Mouse (Mus musculus) heart, postnatal 14 days (tissue): ENCODE measurements around the gene Atp2b4. TPM values are rescaled to one million over a fixed set of nuclear protein-coding genes. Genes with fewer than 3 reads are reported as not detected.
A peak's percentile ranks its signal among the peaks of the same experiment; 100 is the strongest.

Experiments used
- DNase-seq, 2 experiments: peaks; one replicate each; pipeline ENCODE4 v3.0.0; 2021 to 2022
- intact Hi-C: fragments of 180-260 bp; cut with DNase I; formaldehyde crosslinking; loops from one replicate; pipeline ENCODE4 v1.15.1; 2025
- long read RNA-seq, 2 experiments: library from polyadenylated mRNA; stranded (forward); transcript quantifications; one replicate each; pipeline ENCODE4 v2.0.0; 2021
- total RNA-seq, 2 experiments: library from RNA; stranded (reverse); gene quantifications; 2 replicates each; pipeline ENCODE4 v1.2.3; 2021

The Atp2b4 gene
- total RNA-seq: 10 to 100 TPM; 29.9 to 32.2 TPM
- long read RNA-seq, experiment 1, partial matches to known transcripts: 0 of 6 reads
- long read RNA-seq, experiment 1, other reads (novel, unspliced or antisense): 6 of 6 reads
- long read RNA-seq, experiment 2, partial matches to known transcripts: 0 of 4 reads
- long read RNA-seq, experiment 2, other reads (novel, unspliced or antisense): 4 of 4 reads

DNA sequence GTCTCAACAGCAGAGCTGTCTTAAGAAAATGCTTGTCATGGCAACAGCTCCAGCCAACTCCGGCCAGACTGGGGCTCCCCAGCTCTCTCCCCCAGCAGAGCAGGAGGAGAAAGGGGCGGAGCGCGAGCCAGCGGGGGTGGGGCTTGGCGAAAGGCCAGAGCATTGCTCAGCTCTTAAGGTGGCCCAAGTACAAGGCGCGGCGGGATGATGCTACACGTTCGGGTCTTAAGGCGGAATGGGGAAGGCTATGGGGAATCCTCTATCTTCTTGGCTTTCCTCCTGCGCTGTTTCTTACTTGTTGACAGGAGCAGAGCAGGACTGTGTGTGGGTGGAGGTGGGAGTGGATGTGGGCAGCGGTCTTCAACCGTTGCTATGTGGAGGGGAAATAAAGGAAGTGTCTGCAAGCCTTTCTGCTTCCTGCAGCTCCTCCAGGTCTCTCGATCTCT, at the start of gene Atp2b4:
TSS of gene Atp2b4 (minus strand) at position 94 of the 446 bp plus-strand sequence.
- intact Hi-C loops: loop anchor here (2.0 to 5.0 kb wide), 2 partner anchors 64 to 96 kb away; no protein-coding TSS in a partner anchor

DNA sequence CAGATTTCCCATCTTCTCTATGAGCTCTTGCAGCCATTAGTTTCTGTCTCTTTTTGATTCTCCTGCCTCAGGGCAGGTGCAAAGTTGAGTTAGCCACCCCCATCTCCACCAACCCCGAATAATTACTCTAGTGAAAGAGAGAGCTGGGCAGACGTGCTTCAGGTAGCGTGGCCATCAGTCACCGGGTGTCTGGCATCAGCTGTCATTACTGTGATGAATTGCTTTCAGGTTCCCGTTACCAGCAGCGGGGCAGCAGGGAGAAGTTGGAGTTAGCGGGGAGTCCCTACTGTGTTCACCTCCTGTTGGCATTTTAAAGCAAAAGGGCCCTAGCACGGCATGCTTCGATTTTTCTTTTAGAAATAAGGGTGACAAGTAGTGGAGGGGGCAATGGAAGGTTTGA, 43.9 kb upstream of the Atp2b4 start:
- intact Hi-C loops: no loop called here
- no peak for DNase-seq

More for the DNA sequence above, at the start of gene Atp2b4:
- peak; percentile 97 to 98 for DNase-seq

DNA sequence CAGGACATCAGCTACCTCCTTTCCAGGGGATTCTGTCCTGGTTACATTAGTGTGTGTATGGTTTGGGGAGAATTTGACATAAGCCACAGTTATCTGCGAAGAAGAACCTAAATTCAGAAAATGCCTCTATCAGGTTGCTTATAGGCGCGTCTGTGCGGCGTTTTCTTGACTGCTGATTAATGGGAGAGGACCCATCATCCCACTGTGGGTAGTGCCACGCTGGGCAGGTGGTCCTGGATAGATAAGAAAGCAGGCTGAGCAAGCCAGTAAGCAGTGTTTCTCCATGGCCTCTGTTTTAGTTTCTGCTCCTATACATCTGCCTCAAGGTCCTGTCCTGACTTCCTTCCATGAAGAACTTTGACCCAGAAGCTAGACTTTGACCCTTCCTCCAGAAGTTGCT, 43.1 kb upstream of the Atp2b4 start:
- DNase-seq: no peak
- intact Hi-C loops: no loop called here

DNA sequence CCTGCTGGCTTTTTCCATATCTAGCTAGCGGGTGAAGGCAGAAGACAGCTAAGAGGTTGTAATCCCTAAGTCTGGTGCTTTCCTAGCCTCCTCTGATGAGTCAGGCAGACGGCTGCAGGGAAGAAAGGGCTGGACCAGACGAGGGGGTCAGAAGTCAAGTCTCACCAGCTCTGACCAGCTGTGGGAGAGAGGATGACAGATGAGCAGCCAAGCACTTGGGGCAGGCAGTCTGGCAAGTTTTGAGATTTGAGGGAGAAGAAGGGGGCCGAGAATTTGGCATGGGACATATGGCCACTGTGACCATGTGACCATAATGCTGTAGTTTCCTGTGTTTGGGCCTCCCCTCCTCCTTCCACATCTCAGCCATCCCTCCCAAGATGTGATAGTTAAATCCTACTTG, 42.5 kb upstream of the Atp2b4 start:
- intact Hi-C loops: no loop called here
- no peak for DNase-seq

DNA sequence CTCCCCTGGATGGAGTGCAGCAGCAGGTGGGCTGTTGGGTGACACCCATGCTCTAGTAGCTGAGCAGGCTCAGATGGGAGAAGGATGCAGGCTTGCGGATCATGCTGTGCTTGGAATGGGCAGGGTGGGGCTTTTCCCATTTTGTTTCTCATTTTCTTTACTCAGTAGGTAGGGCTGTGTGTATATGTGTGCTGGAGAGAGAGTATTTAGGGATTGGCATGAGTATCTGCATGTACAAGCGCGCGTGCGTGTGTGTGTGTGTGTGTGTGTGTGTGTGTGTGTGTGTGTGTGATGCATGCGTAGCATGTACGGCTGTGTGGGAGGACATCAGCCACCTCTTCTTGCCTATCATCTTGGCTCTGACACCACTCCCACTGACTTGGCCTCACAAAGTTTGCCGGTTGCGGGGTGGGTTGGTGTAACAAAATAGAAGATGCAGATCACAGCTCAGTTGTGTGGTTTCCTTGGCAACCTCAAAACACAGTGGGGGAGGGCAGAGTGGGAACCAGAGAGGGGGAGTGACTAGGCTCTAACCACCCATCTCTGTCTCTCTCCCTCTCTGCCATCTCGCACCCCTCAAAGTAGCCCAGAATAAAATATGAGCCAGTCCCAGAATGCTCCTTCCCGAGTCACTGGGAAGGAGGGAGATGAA, 41.4 kb upstream of the Atp2b4 start:
- DNase-seq: no peak
- intact Hi-C loops: no loop called here

DNA sequence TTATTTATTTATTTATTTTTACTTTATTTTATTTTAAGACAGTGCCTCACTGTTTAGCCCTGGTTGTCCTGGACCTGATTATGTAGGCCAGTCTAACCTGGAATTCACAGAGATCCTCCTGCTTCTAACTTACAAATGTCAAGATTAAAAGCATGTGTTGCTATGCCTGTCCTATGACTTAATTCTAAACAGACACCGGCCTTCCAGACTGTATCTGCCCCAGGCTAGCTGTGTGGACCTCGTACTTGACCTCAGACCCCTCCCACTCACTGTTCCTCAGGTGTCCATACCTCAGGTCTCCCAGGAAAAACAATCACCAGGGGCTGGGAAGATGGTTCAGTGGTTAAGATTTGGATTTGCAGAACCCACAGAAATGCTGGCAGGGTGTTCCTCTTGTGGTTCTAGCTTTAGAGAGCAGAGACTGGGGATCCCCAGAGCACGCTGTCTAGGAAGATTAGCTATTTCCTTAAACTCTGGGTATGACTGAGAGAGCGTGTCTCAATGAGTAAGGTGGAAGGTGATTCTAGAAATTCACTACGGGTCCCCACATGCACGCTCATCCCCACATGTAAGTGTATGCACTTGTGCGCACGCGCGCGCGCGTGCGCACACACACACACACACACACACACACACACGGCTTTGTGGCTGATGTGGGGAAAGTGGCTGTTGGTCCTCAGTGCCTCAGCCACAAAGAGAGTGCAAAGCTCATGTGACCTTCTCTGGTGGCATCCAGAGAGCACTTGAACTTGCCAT, 40.5 kb upstream of the Atp2b4 start:
- intact Hi-C loops: no loop called here
- DNase-seq: no peak

DNA sequence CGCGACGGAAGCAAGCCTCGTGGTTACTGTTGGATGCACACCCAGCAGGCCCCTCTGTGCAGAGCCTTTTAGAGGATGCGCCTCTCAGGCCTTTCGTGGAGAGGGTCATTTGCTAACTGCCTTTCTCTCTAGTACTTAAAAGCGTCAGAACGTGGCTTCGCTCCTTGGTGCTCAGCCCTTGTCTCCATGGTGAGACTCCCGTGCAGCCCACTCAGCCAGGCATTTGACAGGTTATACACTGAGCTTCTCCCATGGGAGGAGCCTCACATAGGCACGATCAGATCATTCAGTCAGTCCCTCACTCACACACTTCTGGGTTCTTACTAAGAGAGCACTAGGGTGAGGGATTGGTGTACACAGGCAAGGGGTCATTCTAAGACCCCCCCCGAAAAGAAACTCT, 39.7 kb upstream of the Atp2b4 start:
- intact Hi-C loops: no loop called here
- no peak for DNase-seq

DNA sequence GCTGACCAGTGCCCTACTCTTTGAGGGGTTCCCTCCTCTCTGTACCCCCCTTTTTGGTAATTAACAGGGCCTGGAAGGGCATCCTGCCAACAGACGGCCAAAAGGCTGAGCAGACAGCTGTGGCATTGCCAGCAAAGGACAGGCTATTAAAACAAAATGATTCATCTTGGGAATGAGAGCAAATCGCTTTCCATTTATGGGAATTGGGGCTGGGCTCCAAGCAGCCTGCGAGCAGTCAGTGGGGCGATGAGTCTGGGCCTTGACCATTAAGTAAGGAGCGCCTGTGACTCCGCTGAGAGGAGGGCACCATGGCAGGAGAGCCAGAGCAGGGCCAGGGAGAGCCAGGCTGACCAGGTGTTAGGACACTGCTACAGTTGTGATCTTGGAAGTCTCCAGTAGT, 33.5 kb upstream of the Atp2b4 start:
- DNase-seq: peak; percentile 12 to 42
- intact Hi-C loops: no loop called here

DNA sequence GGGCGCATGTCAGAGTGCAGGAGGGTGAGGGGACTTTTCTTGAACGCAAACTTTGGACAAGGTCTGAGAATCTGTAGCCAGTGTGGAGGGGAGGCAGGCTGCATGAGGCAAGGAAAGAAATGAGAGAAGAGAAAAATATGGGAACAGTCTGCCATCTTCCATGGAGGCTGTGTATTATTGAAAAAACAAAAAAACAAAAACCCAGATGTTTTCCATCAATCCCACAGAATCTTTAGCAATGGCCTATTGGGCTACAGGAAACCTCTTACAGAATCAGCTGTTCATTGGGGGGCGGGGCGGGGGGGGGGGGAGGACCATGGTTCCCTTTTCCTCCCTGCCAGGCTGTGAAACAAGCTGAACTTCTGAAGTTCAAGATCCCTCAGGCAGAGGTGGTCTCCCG, 31.9 kb upstream of the Atp2b4 start:
- no peak for DNase-seq

DNA sequence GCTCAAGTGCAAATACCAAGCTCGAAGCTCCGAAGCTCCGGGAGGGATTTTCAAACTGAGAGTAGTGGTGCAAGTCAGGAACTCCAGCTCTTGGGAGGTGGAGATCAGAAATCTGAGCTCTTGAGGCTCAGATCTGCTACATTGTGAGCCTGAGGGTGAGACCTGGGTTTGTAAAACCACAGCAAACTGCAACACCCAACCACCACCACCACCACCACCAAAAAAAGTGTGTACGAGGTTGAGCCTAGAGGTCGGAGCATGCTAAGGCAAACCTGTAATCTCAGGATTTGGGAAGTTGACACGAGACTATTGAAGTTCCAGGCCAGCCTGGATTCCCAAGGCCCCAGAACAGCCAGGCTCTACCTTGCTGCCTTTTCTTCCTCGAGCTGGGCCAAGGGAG, 25.4 kb upstream of the Atp2b4 start:
- DNase-seq: no peak
- intact Hi-C loops: no loop called here

More for the DNA sequence above, 31.9 kb upstream of the Atp2b4 start:
- intact Hi-C loops: no loop called here

DNA sequence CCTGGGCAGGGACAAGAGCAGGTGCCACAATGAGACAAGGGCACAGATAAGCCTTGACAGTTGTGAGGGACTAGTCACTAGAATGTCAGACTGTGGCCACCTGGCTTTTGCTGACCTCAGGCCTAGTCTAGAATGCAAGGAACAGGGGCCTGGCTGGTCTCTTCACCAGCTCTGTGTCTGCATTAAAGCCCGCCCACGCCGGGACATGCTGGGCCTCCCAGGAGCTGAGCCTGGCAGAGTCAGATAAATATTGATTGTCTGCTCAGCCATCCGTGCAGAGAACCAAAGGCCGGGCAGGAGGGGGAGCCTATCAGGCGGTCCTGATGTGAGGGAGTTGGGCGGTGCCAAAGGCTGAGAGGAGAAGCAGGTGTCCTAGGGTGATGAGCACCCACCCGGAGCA, 24.7 kb upstream of the Atp2b4 start:
- intact Hi-C loops: no loop called here
- DNase-seq: no peak

DNA sequence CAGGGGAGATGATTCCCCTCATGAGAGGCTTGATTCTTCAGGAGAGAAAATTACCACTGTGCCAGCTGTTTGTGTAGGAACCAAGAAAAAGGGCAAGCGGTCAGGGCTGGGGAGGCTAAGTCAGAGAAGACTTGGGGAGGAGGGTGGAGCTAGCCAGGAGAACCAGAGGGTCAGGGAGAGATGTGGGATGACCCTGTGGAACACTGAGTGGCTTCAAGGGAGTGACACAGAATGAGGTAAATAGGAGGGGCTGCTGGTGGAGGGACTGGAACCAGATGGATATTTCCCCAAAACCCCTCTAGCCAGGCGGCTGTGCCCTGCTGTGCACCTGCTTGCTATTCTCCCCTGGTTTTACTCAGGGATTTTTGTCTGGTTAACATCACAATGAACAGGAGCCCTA, 24.3 kb upstream of the Atp2b4 start:
- intact Hi-C loops: no loop called here
- no peak for DNase-seq

DNA sequence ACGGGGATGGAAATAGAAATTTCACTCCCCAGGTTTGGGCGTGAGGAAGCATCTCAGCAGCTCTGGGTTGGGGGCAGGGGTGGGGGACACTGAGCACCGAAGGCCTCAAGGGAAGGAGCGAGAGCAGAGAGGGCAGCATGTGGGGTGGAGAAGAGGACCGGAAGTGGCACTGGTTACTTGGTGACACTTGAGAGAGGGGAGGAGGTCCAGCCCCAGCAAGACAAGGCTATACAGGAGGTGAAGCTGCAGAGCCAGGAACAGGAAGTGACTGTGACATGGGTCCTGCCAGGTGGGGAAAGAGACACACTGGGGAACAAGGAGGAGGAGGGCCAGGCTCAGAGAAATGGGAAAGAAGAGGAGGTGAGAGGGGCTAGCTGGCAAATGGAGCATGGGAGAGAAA, 20.3 kb upstream of the Atp2b4 start:
- intact Hi-C loops: no loop called here
- no peak for DNase-seq

DNA sequence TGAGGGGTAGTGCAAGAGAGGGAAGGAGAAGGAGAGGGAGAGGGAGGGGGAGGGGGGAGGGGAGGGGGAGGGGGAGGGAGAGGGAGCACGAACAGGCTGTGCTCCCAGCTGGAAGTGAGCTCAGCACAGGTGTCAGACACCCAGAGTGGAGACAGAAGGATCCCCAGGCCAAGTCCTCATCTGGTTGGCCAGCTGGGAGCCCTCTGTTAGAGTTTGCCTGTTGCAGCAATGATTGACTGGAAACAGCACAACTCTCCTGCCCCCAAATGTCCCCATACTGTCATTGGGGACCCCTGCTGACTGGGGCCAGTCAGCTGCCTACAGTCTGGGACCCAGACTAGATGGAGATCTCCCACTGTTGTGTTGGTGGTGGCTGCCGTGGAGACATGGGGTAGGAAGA, 19.3 kb upstream of the Atp2b4 start:
- intact Hi-C loops: no loop called here
- DNase-seq: no peak

DNA sequence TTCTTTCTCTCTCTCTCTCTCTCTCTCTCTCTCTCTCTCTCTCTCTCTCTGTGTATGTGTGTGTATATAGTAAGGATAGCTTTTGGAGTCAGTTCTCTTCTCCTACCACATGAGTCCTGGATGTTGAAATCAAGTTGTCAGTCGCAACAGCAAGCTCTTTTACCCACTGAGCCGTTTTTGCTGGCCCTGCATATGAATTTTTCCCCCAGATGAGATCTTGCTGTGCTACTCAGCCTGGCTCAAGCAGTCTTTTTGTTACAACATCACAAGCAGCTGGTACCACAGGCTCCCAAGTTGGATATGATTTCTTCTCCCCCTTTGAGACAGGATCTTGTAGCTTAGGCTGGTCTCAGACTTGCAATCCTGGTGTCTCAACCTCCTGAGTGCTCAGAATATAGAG, 17.7 kb upstream of the Atp2b4 start:
- intact Hi-C loops: no loop called here
- no peak for DNase-seq

DNA sequence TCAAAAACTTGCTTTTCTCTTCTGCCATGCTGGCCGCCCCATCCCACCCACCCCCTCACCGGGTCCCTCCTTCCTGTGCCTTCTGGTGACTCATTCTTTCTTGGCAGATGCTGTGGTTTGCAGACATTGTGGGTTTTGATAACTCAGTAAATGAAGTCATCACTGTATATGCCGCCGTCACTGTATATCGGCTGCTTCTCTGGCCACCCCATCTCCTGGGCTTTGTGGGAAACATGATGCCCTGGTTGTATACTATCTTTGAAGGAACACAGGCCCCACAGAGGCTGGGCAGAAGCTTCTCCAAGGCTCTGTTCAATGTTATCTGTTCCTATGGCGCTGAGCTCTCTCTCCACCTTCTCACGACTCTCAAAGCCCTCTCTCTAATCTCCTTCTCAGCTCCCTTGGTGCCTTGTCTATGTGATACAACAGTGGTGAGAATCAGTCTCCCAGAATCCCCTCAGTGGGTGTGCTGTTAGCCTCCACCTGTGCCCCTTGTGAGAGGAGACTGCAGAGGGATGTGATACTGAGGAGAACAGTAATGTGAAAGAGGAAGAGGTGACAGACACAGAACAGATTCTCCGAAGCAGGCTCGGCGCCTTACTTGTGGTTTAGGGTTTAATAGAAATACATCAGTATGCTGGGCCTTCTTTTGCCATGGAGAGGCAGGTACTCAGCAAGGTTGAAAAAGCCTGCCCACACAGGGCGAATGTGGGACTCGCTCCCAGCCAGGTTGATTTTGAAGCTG, 15.1 kb upstream of the Atp2b4 start:
- intact Hi-C loops: no loop called here
- DNase-seq: no peak

DNA sequence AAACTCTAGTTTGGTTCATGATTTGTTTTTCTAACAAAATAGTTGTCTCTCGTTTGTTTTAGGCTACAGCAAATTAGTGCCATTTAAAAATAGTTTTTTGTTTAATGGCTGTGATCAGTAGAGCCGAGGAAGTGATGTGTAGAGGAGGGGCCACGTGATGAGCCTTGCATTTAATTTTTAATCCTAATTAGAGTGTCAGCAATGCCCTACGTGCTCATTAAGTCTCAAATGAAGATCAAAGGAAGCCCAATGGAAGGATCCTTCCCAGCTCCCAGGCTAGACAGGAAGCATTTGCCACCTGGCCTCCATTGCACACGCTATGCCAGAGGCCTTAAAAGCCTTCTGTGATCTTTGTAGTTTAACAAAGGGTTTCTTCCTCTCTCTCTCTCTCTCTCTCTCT, 8.5 kb upstream of the Atp2b4 start:
- intact Hi-C loops: no loop called here
- no peak for DNase-seq

DNA sequence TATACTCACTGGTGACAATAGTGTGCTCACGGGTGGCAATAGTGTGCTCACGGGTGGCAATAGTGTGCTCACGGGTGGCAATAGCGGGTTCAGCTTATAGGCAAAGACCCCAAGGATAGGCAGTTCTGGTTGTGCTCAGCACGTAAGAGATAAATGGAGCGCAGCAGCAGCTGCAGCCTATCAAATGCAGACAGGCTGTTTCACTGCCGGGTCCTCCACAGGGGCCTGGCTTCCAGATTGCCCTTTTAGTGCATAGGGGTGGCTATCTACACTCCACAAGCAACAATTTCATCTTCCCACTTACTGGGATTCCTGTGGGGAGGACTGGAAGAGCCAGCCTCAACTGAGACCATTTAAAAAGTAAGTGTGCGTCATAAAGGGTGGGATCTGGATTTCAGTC, 7.2 kb upstream of the Atp2b4 start:
- intact Hi-C loops: no loop called here
- DNase-seq: no peak

DNA sequence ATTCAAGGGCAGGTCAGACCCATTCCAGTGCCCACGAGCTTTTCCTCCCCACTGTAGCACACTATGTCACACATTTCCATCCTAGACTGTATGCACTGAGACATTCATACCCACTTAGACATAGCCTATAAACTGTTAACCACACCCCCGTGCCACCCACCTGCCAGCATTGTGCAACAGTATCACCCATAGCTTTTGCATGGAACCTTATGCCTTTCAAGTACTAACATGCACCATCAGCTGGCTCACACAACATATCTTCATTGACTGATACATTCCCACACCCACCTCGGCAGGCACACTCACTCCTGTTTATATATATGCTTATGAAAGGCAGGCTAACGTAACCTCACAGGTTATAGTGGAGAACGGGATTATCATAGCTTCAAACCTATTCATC, 902 bp upstream of the Atp2b4 start:
- DNase-seq: no peak
- intact Hi-C loops: loop anchor here (2.0 to 5.0 kb wide), 2 partner anchors 65 to 96 kb away; no protein-coding TSS in a partner anchor

DNA sequence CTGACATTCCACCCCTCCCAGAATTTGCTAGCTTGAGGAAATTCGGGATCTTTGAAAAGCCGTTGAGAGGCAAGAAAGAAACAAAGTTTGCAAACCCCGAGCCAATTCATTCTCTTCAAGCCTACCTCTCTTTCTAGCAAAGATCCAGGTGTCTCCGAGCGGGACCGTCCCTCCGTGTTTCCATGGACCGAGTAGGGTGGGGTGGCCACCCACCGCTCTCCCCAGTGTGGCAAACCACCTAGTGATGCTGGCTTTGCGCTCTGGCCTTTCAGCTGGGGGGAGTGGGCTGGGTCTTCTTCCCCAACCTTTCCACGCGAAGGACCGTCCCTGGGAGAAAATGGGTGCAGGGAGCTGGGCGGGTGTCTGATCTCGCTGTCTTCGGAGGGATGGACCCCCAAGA, 329 bp downstream of the Atp2b4 start:
- no peak for DNase-seq
- intact Hi-C loops: loop anchor here (2.0 to 5.0 kb wide), 2 partner anchors 64 to 97 kb away; no protein-coding TSS in a partner anchor
